Mouse (Mus musculus) megakaryocyte, embryonic 14.5 days (primary cell): ENCODE measurements around the gene Ralgapa2. TPM values are rescaled to one million over a fixed set of nuclear protein-coding genes. Genes with fewer than 3 reads are reported as not detected.

Experiments
- H3K27me3 ChIP-seq: replicated peaks from 2 replicates; pipeline ENCODE3; 2012; ENCODE audit warnings: inconsistent platforms
- H3K36me3 ChIP-seq: replicated peaks from 2 replicates; pipeline ENCODE3; 2012; ENCODE audit warnings: low read length, inconsistent platforms, mixed read lengths
- H3K4me1 ChIP-seq: 2 replicates; pipeline ENCODE4 v1.6.1; 2012; ENCODE audit warnings: inconsistent platforms
- H3K4me3 ChIP-seq: replicated peaks from 2 replicates; pipeline ENCODE3; 2012; ENCODE audit warnings: moderate library complexity, mild to moderate bottlenecking, inconsistent platforms
- H3K9me3 ChIP-seq: 2 replicates; pipeline ENCODE4 v1.6.1; 2012; ENCODE audit warnings: inconsistent platforms
- FLI1 ChIP-seq: IDR thresholded peaks from 2 replicates; pipeline ENCODE4 v1.6.1; 2012; ENCODE audit warnings: low read length, inconsistent platforms, mixed read lengths
- GATA1 ChIP-seq: IDR thresholded peaks from 3 replicates; pipeline ENCODE4 v1.6.1; 2012; ENCODE audit warnings: mixed read lengths, low read length, inconsistent platforms, borderline replicate concordance
- polyA plus RNA-seq: library from polyadenylated mRNA; stranded (reverse); fragments of >175 nt; gene quantifications from 2 replicates; pipeline ENCODE4 v1.2.3, GENCODE M21; 2012; ENCODE audit warnings: low replicate concordance; ENCODE audit not compliant: insufficient read depth

Ralgapa2 gene
- polyA plus RNA-seq, 1 experiment = 1.8 TPM

GRCm38 (mm10) chr2:146257037-146257436 lies 255.1 kb downstream of the Ralgapa2 start:
- no peaks in the 10 kb centered on the region for H3K27me3 ChIP-seq
- TF ChIP-seq FLI1 = no peak
- no peak for TF ChIP-seq GATA1
- H3K36me3 ChIP-seq = peaks cover 63% of the 10 kb centered on the region
- peaks cover 20% of the 10 kb centered on the region; the same call in 1 of the 2 replicates for H3K4me1 ChIP-seq
- H3K9me3 ChIP-seq = no peaks in the 10 kb centered on the region
- no peak overlapping the region for H3K4me3 ChIP-seq

GRCm38 (mm10) chr2:146256321-146256875 lies 255.7 kb downstream of the Ralgapa2 start:
- peaks cover 20% of the 10 kb centered on the region; the same call in 1 of the 2 replicates for H3K4me1 ChIP-seq
- TF ChIP-seq GATA1 = no peak
- TF ChIP-seq FLI1 = no peak
- no peak overlapping the region for H3K4me3 ChIP-seq
- H3K27me3 ChIP-seq = no peaks in the 10 kb centered on the region
- peaks cover 63% of the 10 kb centered on the region for H3K36me3 ChIP-seq
- H3K9me3 ChIP-seq = no peaks in the 10 kb centered on the region

GRCm38 (mm10) chr2:146255636-146256035 lies 256.5 kb downstream of the Ralgapa2 start:
- H3K27me3 ChIP-seq = no peaks in the 10 kb centered on the region
- H3K9me3 ChIP-seq = no peaks in the 10 kb centered on the region
- no peak overlapping the region for H3K4me3 ChIP-seq
- H3K36me3 ChIP-seq = peaks cover 59% of the 10 kb centered on the region
- TF ChIP-seq GATA1 (no peak), FLI1 (no peak)
- H3K4me1 ChIP-seq = peaks cover 20% of the 10 kb centered on the region; the same call in 1 of the 2 replicates

- Histone ChIP-seq H3K36me3 (peaks cover 64% of the 10 kb centered on the region), H3K27me3 (no peaks in the 10 kb centered on the region), H3K4me3 (no peak overlapping the region), H3K9me3 (no peaks in the 10 kb centered on the region), H3K4me1 (peaks cover 16% of the 10 kb centered on the region; the same call in 1 of the 2 replicates)
- TF ChIP-seq GATA1 (no peak), FLI1 (no peak)
Observed at GRCm38 (mm10) chr2:146254387-146254786, 257.8 kb downstream of the Ralgapa2 start.

GRCm38 (mm10) chr2:146250236-146250904 lies 261.8 kb downstream of the Ralgapa2 start:
- Histone ChIP-seq H3K36me3 (peaks cover 86% of the 10 kb centered on the region), H3K27me3 (no peaks in the 10 kb centered on the region), H3K4me1 (peaks cover 11% of the 10 kb centered on the region; the same call in 1 of the 2 replicates), H3K9me3 (no peaks in the 10 kb centered on the region), H3K4me3 (no peak overlapping the region)
- TF ChIP-seq GATA1 = no peak
- TF ChIP-seq FLI1 = no peak

- Histone ChIP-seq H3K9me3 (no peaks in the 10 kb centered on the region), H3K4me1 (peaks cover 11% of the 10 kb centered on the region; the same call in 1 of the 2 replicates), H3K36me3 (peaks cover 94% of the 10 kb centered on the region), H3K4me3 (no peak overlapping the region), H3K27me3 (no peaks in the 10 kb centered on the region)
- TF ChIP-seq GATA1 = no peak
- TF ChIP-seq FLI1 = no peak
Observed at GRCm38 (mm10) chr2:146249033-146249432, 263.1 kb downstream of the Ralgapa2 start.

- Histone ChIP-seq H3K27me3 (no peaks in the 10 kb centered on the region), H3K4me1 (0 out of 2 replicates have a peak, but pooled peaks cover 1% of the 10 kb centered on the region), H3K36me3 (peaks cover 92% of the 10 kb centered on the region), H3K4me3 (no peak overlapping the region), H3K9me3 (no peaks in the 10 kb centered on the region)
- TF ChIP-seq FLI1 (no peak), GATA1 (no peak)
Observed at GRCm38 (mm10) chr2:146247576-146247975, 264.6 kb downstream of the Ralgapa2 start.

- no peak for TF ChIP-seq FLI1
- no peak for TF ChIP-seq GATA1
- peaks cover 91% of the 10 kb centered on the region for H3K36me3 ChIP-seq
- no peaks in the 10 kb centered on the region for H3K9me3 ChIP-seq
- H3K4me3 ChIP-seq = no peak overlapping the region
- no peaks in the 10 kb centered on the region for H3K4me1 ChIP-seq
- H3K27me3 ChIP-seq = no peaks in the 10 kb centered on the region
Observed at GRCm38 (mm10) chr2:146246409-146247075, 265.6 kb downstream of the Ralgapa2 start.

GRCm38 (mm10) chr2:146245401-146245800 lies 266.7 kb downstream of the Ralgapa2 start:
- TF ChIP-seq GATA1 = no peak
- TF ChIP-seq FLI1 = no peak
- Histone ChIP-seq H3K27me3 (no peaks in the 10 kb centered on the region), H3K4me3 (no peak overlapping the region), H3K9me3 (no peaks in the 10 kb centered on the region), H3K4me1 (no peaks in the 10 kb centered on the region), H3K36me3 (peaks cover 93% of the 10 kb centered on the region)

GRCm38 (mm10) chr2:146244049-146244448 lies 268.1 kb downstream of the Ralgapa2 start:
- H3K4me3 ChIP-seq = no peak overlapping the region
- peaks cover 84% of the 10 kb centered on the region for H3K36me3 ChIP-seq
- H3K4me1 ChIP-seq = no peaks in the 10 kb centered on the region
- TF ChIP-seq FLI1 = no peak
- TF ChIP-seq GATA1 = no peak
- H3K27me3 ChIP-seq = no peaks in the 10 kb centered on the region
- H3K9me3 ChIP-seq = no peaks in the 10 kb centered on the region
